Mouse (Mus musculus): ENCODE measurements around the gene Trrap. TPM values are rescaled to one million over a fixed set of nuclear protein-coding genes. Genes with fewer than 3 reads are reported as not detected.

Trrap gene
- total and polyA plus RNA-seq, 3 experiments, result 44.1 to 91.6 (median 45.6) TPM

GRCm38 (mm10) chr5:144881670-144882399 lies 114.3 kb downstream of the Trrap start:
- TF ChIP-seq ETS1 (IDR thresholded peaks at IDR 0.05; ENCODE audit: low read depth, low read length) (no peak), ELF1 (IDR thresholded peaks at IDR 0.05; ENCODE audit: low read depth, low read length) (no peak), USF1 (IDR thresholded peaks at IDR 0.05; ENCODE audit: low read depth, low read length) (no peak), MAX (IDR thresholded peaks at IDR 0.05; ENCODE audit: low read length) (no peak), TBP (IDR thresholded peaks at IDR 0.05; ENCODE audit: low read depth, low read length) (no peak), NRF1 (IDR thresholded peaks at IDR 0.05; ENCODE audit: insufficient read depth, low read depth, low read length, poor library complexity, severe bottlenecking) (no peak), ZKSCAN1 (IDR thresholded peaks at IDR 0.05; ENCODE audit: low read depth, low read length) (no peak), RCOR1 (IDR thresholded peaks at IDR 0.05; ENCODE audit: low read depth, low read length) (no peak), TCF12 (IDR thresholded peaks at IDR 0.05; ENCODE audit: low read depth, low read length) (no peak), EP300 (IDR thresholded peaks at IDR 0.05; ENCODE audit: low read depth in 1 of 2, low read length in 2 of 2) (no peak), USF2 (IDR thresholded peaks at IDR 0.05; ENCODE audit: borderline replicate concordance in 1 of 2, insufficient read depth in 1 of 2, low read depth in 1 of 2, low read length in 2 of 2) (no peak), SMC3 (IDR thresholded peaks at IDR 0.05; ENCODE audit: low read depth, low read length) (no peak), NELFE (IDR thresholded peaks at IDR 0.05; ENCODE audit: low read depth, low read length) (no peak), RAD21 (IDR thresholded peaks at IDR 0.05; ENCODE audit: low read depth, low read length) (no peak), GATA1 (IDR thresholded peaks at IDR 0.05; ENCODE audit: low read depth, low read length) (no peak), GABPA (IDR thresholded peaks at IDR 0.05; ENCODE audit: low read depth, low read length) (no peak)
- Histone ChIP-seq H3K79me2 (ENCODE audit: control insufficient read depth, insufficient read depth, low read length, poor library complexity) (no peaks in the 10 kb centered on the region), H3K9ac (ENCODE audit: control insufficient read depth, low read depth, low read length, poor library complexity, severe bottlenecking) (no peak overlapping the region), H3K36me3 (ENCODE audit: control insufficient read depth in 1 of 2, insufficient read depth in 2 of 2, low read length in 2 of 2) (0 out of 4 replicates have a peak, but pooled peaks cover 0 to 1% of the 10 kb centered on the region in 2 experiments), H3K27me3 (ENCODE audit: control insufficient read depth in 1 of 2, insufficient read depth in 2 of 2, low read length in 2 of 2) (no peaks in the 10 kb centered on the region), H3K27ac (ENCODE audit: control insufficient read depth, low read depth, low read length) (no peak overlapping the region), H3K4me3 (ENCODE audit: control insufficient read depth in 1 of 2, insufficient read depth in 1 of 2, low read depth in 2 of 2, low read length in 2 of 2) (no peak overlapping the region), H3K9me3 (replicated peaks; ENCODE audit: insufficient read depth, low read length) (no peaks in the 10 kb centered on the region), H3K4me1 (ENCODE audit: control insufficient read depth in 1 of 2, insufficient read depth in 2 of 2, low read length in 2 of 2) (no peaks in the 10 kb centered on the region)
- no peak for DNase-seq (ENCODE audit: low read depth, low spot score)

- H3K27ac ChIP-seq (ENCODE audit: control insufficient read depth, low read depth, low read length), result no peak overlapping the region
- 0 out of 4 replicates have a peak, but pooled peaks cover 0 to 1% of the 10 kb centered on the region in 2 experiments for H3K36me3 ChIP-seq (ENCODE audit: control insufficient read depth in 1 of 2, insufficient read depth in 2 of 2, low read length in 2 of 2)
- no peaks in the 10 kb centered on the region for H3K4me1 ChIP-seq (ENCODE audit: control insufficient read depth in 1 of 2, insufficient read depth in 2 of 2, low read length in 2 of 2)
- H3K4me3 ChIP-seq (ENCODE audit: control insufficient read depth in 1 of 2, insufficient read depth in 1 of 2, low read depth in 2 of 2, low read length in 2 of 2), result no peak overlapping the region
- H3K27me3 ChIP-seq (ENCODE audit: control insufficient read depth in 1 of 2, insufficient read depth in 2 of 2, low read length in 2 of 2), result no peaks in the 10 kb centered on the region
- DNase-seq (ENCODE audit: low read depth, low spot score), result peak; percentile 13
- no peak overlapping the region for H3K9ac ChIP-seq (ENCODE audit: control insufficient read depth, low read depth, low read length, poor library complexity, severe bottlenecking)
- TF ChIP-seq UBTF (IDR thresholded peaks at IDR 0.05; ENCODE audit: borderline replicate concordance, insufficient read depth, low read depth, low read length) (no peak), NRF1 (IDR thresholded peaks at IDR 0.05; ENCODE audit: insufficient read depth, low read depth, low read length, poor library complexity, severe bottlenecking) (no peak), ZC3H11A (IDR thresholded peaks at IDR 0.05; ENCODE audit: low read depth, low read length) (no peak), JUND (IDR thresholded peaks at IDR 0.05; ENCODE audit: low read depth, low read length) (no peak), HCFC1 (IDR thresholded peaks at IDR 0.05; ENCODE audit: low read depth, low read length) (no peak), MYB (IDR thresholded peaks at IDR 0.05; ENCODE audit: low read depth, low read length) (no peak), ZKSCAN1 (IDR thresholded peaks at IDR 0.05; ENCODE audit: low read depth, low read length) (no peak), USF1 (IDR thresholded peaks at IDR 0.05; ENCODE audit: low read depth, low read length) (no peak), CTCF (IDR thresholded peaks at IDR 0.05 in 2 of 3, conservative IDR thresholded peaks at IDR 0.05 in 1 of 3; ENCODE audit: control insufficient read depth in 1 of 3, insufficient read depth in 1 of 3, low read depth in 2 of 3, low read length in 3 of 3, poor library complexity in 1 of 3, severe bottlenecking in 1 of 3) (peak in 2 of 3 experiments; percentile 23 to 24; a peak in 2 of 6 replicates), BHLHE40 (IDR thresholded peaks at IDR 0.05; ENCODE audit: borderline replicate concordance, low read depth, low read length) (no peak), RAD21 (IDR thresholded peaks at IDR 0.05; ENCODE audit: low read depth, low read length) (peak; percentile 1; the same call in 1 of the 2 replicates), ZMIZ1 (IDR thresholded peaks at IDR 0.05; ENCODE audit: low read depth, low read length) (no peak), POLR2A (IDR thresholded peaks at IDR 0.05; ENCODE audit: control insufficient read depth in 1 of 2, insufficient read depth in 1 of 2, low read depth in 1 of 2, low read length in 2 of 2, poor library complexity in 1 of 2) (no peak), ZNF384 (IDR thresholded peaks at IDR 0.05; ENCODE audit: low read depth, low read length) (no peak)
- H3K9me3 ChIP-seq (replicated peaks; ENCODE audit: insufficient read depth, low read length), result no peaks in the 10 kb centered on the region
- no peaks in the 10 kb centered on the region for H3K79me2 ChIP-seq (ENCODE audit: control insufficient read depth, insufficient read depth, low read length, poor library complexity)
Measured at GRCm38 (mm10) chr5:144884629-144885217, 117.2 kb downstream of the Trrap start.
